Mouse (Mus musculus) macrophage (primary cell): ENCODE measurements around the gene Alkbh3. TPM values are rescaled to one million over a fixed set of nuclear protein-coding genes. Genes with fewer than 3 reads are reported as not detected.

Experiments
- H3K27ac ChIP-seq: fragments of 350-480 bp; formaldehyde crosslinking; 2 replicates; pipeline ENCODE4 v1.9.0; 2021
- H3K36me3 ChIP-seq: fragments of 350-480 bp; formaldehyde crosslinking; 2 replicates; pipeline ENCODE4 v1.9.0; 2021; ENCODE audit errors: inconsistent target
- H3K4me3 ChIP-seq: fragments of 350-480 bp; formaldehyde crosslinking; 2 replicates; pipeline ENCODE4 v1.9.0; 2021; ENCODE audit errors: inconsistent target
- H3K79me2 ChIP-seq: fragments of 350-480 bp; formaldehyde crosslinking; 2 replicates; pipeline ENCODE4 v1.9.0; 2021; ENCODE audit errors: inconsistent target
- WGBS: methylation state at CpG from one replicate; pipeline ENCODE4 v1.1.7; 2026; ENCODE audit warnings: inconsistent platforms; ENCODE audit not compliant: missing documents; 5-methylcytosine and 5-hydroxymethylcytosine counted together
- polyA plus RNA-seq: library from polyadenylated mRNA; stranded (reverse); fragments of 250-400 nt; gene quantifications from 3 replicates; pipeline ENCODE4 v1.2.4, GENCODE M21; 2018; ENCODE audit warnings: inconsistent platforms

The Alkbh3 gene
- polyA plus RNA-seq, 1 experiment from 2014 or later, result 37.9 TPM

GRCm38 (mm10) chr2:93954781-93955578 is 55.6 kb downstream of the Alkbh3 start:
- no peak overlapping the region for H3K4me3 ChIP-seq
- no peaks in the 10 kb centered on the region for H3K36me3 ChIP-seq
- no peak overlapping the region for H3K27ac ChIP-seq
- H3K79me2 ChIP-seq, result no peaks in the 10 kb centered on the region
- WGBS, result 3% methylated on average over 30 of the region's 32 CpGs

GRCm38 (mm10) chr2:93953726-93954125 is 56.9 kb downstream of the Alkbh3 start:
- H3K79me2 ChIP-seq, result no peaks in the 10 kb centered on the region
- WGBS, result 93% methylated on average over 9 of the region's 9 CpGs
- H3K27ac ChIP-seq, result no peak overlapping the region
- H3K36me3 ChIP-seq, result no peaks in the 10 kb centered on the region
- no peak overlapping the region for H3K4me3 ChIP-seq

GRCm38 (mm10) chr2:93946976-93947375 is 63.6 kb downstream of the Alkbh3 start:
- 88% methylated on average over 5 of the region's 5 CpGs for WGBS
- H3K27ac ChIP-seq, result no peak overlapping the region

DNA sequence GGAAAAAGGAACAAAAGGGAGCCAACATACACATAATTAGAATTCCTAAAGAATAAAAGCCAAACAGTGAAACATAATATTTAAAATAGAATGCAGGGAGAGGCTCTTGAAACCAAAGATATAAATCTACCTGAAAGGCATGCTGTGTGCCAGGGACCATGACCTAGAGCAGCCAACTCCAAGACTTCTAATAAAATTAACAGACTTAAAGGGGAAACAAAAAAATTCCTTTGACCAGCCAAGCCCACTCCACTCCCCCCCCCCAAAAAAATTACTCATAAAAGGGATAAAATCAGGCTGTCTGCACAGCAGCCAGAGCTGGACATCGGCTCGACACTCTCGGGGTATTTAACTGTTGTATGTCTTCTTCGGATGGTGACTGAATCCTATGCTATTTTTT is 65.8 kb downstream of the Alkbh3 start:
- 100% methylated on average over 2 of the region's 4 CpGs for WGBS
- Histone ChIP-seq H3K36me3 (no peaks in the 10 kb centered on the region), H3K79me2 (no peaks in the 10 kb centered on the region), H3K27ac (no peak overlapping the region), H3K4me3 (no peak overlapping the region)

More at GRCm38 (mm10) chr2:93946976-93947375, 63.6 kb downstream of the Alkbh3 start:
- no peaks in the 10 kb centered on the region for H3K36me3 ChIP-seq
- no peaks in the 10 kb centered on the region for H3K79me2 ChIP-seq
- H3K4me3 ChIP-seq, result no peak overlapping the region

GRCm38 (mm10) chr2:93944099-93944498 is 66.5 kb downstream of the Alkbh3 start:
- Histone ChIP-seq H3K4me3 (no peak overlapping the region), H3K79me2 (no peaks in the 10 kb centered on the region), H3K27ac (no peak overlapping the region), H3K36me3 (no peaks in the 10 kb centered on the region)
- 89% methylated on average over 2 of the region's 2 CpGs for WGBS

- Histone ChIP-seq H3K36me3 (no peaks in the 10 kb centered on the region), H3K79me2 (no peaks in the 10 kb centered on the region), H3K4me3 (no peak overlapping the region), H3K27ac (no peak overlapping the region)
- WGBS, result 6% methylated on average over 11 of the region's 11 CpGs
Measured at GRCm38 (mm10) chr2:93941670-93942069, 68.9 kb downstream of the Alkbh3 start.

- no peak overlapping the region for H3K4me3 ChIP-seq
- H3K79me2 ChIP-seq, result no peaks in the 10 kb centered on the region
- H3K27ac ChIP-seq, result no peak overlapping the region
- 9% methylated on average over 9 of the region's 9 CpGs for WGBS
- no peaks in the 10 kb centered on the region for H3K36me3 ChIP-seq
Measured at GRCm38 (mm10) chr2:93938534-93938933, 72.1 kb downstream of the Alkbh3 start.

Other genes with a start within 250 kb of the Alkbh3 start
- 38.5 to 45.6 TPM (median 39.1 TPM) in 3 replicates for gene Ext2, start 188.2 kb downstream of the Alkbh3 start, polyA plus RNA-seq
- gene Accs, start 160.9 kb downstream of the Alkbh3 start, polyA plus RNA-seq, result 6.2 to 11.4 TPM (median 8.7 TPM) in 3 replicates
- gene Accsl, start 141.7 kb downstream of the Alkbh3 start, polyA plus RNA-seq, result not detected in 3 replicates
- gene Gm13889, start 53.6 kb downstream of the Alkbh3 start, polyA plus RNA-seq, result 0.25 TPM in 1 of 3 replicates, not detected in the others
- not detected in 3 replicates for gene Gm27027, start 14.5 kb downstream of the Alkbh3 start, polyA plus RNA-seq
- 99.8 to 289 TPM (median 134 TPM) in 3 replicates for gene Hsd17b12, start 147.2 kb upstream of the Alkbh3 start, polyA plus RNA-seq